Mouse (Mus musculus) thymus, adult 2 months (tissue): ENCODE data around the gene Wdr63. TPM values are rescaled to one million over a fixed set of nuclear protein-coding genes. Genes with fewer than 3 reads are reported as not detected.
"Not testable (repeated sequence)": the region's sequence is repeated elsewhere in the genome, so short reads cannot be mapped to it uniquely, and the experiment has no call there.

Experiments
- DNase-seq: peaks from one replicate; pipeline ENCODE4 v3.0.0; 2021
- H3K27ac ChIP-seq: fragments of 200-500 bp; 2 replicates; pipeline ENCODE4 v1.5.1; 2012; ENCODE audit warnings: low read length, control low read depth; ENCODE audit not compliant: control insufficient read depth, insufficient read depth
- H3K27me3 ChIP-seq: fragments of 200-500 bp; 2 replicates; pipeline ENCODE4 v1.6.1; 2012; ENCODE audit warnings: mild to moderate bottlenecking, low read length, moderate library complexity, mixed read lengths; ENCODE audit not compliant: control insufficient read depth, insufficient read depth
- H3K36me3 ChIP-seq: fragments of 200-500 bp; 2 replicates; pipeline ENCODE4 v1.6.1; 2012; ENCODE audit warnings: mild to moderate bottlenecking, low read length, moderate library complexity; ENCODE audit not compliant: control insufficient read depth, insufficient read depth
- H3K4me1 ChIP-seq: fragments of 200-500 bp; replicated peaks from 2 replicates; pipeline ENCODE4 v1.6.1; 2012; ENCODE audit warnings: low read length; ENCODE audit not compliant: control insufficient read depth, insufficient read depth
- H3K4me3 ChIP-seq: fragments of 200-500 bp; 2 replicates; pipeline ENCODE4 v1.5.1; 2012; ENCODE audit warnings: mild to moderate bottlenecking, low read length, control low read depth, moderate library complexity; ENCODE audit not compliant: control insufficient read depth, insufficient read depth
- CTCF ChIP-seq: fragments of 200-500 bp; IDR thresholded peaks from 2 replicates; pipeline ENCODE4 v1.5.1; 2012; ENCODE audit warnings: mild to moderate bottlenecking, control low read depth, low read length, moderate library complexity, borderline replicate concordance; ENCODE audit not compliant: control insufficient read depth, poor library complexity, insufficient read depth; ENCODE audit errors: extremely low read depth
- POLR2A ChIP-seq: fragments of 200-500 bp; IDR thresholded peaks from 2 replicates; pipeline ENCODE4 v1.6.1; 2012; ENCODE audit warnings: mild to moderate bottlenecking, low read length, control low read depth, moderate library complexity; ENCODE audit not compliant: control insufficient read depth, poor library complexity, insufficient read depth; ENCODE audit errors: extremely low read depth
- WGBS: fragments of 180-500 bp; shearing (Covaris S2); methylation state at CpG from one replicate; pipeline ENCODE4 v1.1.7; 2018; 5-methylcytosine and 5-hydroxymethylcytosine counted together
- polyA plus RNA-seq: library from polyadenylated mRNA; depleted of rRNA; stranded (reverse); fragments of >200 nt; gene quantifications from 2 replicates; pipeline ENCODE4 v1.2.3, GENCODE M21; 2012

Wdr63 gene
- polyA plus RNA-seq, 1 experiment, result 0.03 TPM

DNA sequence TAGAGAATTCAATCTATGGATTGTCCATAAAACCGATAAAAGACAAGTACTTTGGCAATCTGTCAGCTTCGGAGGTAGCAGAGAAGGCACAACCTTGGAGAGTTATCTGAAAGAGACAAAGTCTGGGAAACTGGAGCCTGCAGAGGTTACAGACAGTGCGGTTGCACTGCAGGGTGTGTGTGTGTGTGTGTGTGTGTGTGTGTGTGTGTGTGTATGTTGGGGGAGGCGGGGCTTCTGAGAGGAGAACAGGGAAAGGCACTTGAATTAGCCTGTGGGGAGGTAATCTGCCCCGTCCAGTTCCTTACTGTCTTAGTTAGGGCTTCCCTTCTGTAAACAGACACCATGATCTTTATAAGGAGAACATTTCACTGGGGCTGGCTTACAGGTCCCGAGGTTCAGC lies 100.1 kb downstream of the Wdr63 start:
- TF ChIP-seq CTCF, result no peak
- no peak for TF ChIP-seq POLR2A
- peaks cover 3% of the 10 kb centered on the region; the same call in 1 of the 2 replicates for H3K36me3 ChIP-seq
- no peak overlapping the region for H3K27ac ChIP-seq
- WGBS, result 96% methylated on average over 6 of the region's 6 CpGs
- no peak for DNase-seq
- no peaks in the 10 kb centered on the region for H3K4me1 ChIP-seq
- H3K4me3 ChIP-seq, result no peak overlapping the region
- H3K27me3 ChIP-seq, result no peaks in the 10 kb centered on the region

DNA sequence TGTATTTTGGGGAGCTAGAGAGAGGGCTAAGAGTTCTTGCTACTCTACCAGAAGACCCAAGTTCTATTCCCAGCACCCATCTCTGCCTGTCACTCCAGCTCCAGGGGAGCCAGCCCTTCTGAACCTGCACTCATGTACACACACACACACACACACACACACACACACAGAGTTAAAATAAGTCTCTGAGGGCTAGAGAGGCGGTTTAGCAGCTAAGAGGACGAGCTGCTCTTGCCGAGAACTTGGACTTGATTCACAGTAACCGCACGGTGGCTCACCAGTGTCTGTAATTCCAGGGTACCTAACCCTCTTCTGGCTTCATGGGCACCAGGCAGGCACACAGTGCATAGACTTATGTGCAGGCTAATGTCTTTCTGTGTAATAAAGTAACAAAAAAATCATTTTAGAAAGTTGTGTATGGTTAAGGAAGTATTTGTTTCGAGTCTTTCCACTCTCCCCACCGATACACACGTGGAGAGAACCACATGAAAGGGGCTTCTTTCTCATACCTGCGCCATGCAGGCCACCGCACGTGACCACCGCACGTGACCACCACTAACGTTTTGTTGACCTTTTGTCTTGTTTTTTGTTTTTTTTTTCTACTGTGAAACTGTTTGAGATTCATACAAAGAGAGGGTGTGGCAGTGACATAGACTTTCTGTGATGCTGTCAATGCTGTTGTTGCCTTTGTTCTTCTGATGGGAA lies 103.4 kb downstream of the Wdr63 start:
- TF ChIP-seq POLR2A (no peak), CTCF (no peak)
- no peaks in the 10 kb centered on the region for H3K4me1 ChIP-seq
- no peak overlapping the region for H3K4me3 ChIP-seq
- no peak for DNase-seq
- peaks cover 15% of the 10 kb centered on the region; the same call in 1 of the 2 replicates for H3K36me3 ChIP-seq
- H3K27ac ChIP-seq, result no peak overlapping the region
- 86% methylated on average over 14 of the region's 14 CpGs for WGBS
- no peaks in the 10 kb centered on the region for H3K27me3 ChIP-seq

DNA sequence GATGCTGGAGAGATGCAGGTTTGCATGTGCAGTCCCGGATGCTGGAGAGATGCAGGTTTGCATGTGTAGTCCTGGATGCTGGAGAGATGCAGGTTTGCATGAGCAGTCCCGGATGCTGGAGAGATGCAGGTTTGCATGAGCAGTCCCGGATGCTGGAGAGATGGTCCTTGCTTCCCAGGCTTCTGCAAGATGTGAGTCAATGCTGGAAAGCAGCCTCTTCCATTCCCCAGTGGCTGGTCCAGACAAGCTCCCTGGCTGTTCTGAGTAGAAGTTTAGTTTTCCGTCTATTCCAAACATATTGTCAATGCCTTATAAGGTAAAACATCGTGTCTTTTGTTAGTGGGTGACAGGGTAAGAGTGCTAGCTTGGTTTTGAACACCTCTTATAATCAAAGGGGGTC lies 111.4 kb downstream of the Wdr63 start:
- H3K27ac ChIP-seq, H3K4me3 ChIP-seq, H3K36me3 ChIP-seq, H3K4me1 ChIP-seq, H3K27me3 ChIP-seq, DNase-seq: not testable (repeated sequence)
- WGBS, result 95% methylated on average over 5 of the region's 5 CpGs

DNA sequence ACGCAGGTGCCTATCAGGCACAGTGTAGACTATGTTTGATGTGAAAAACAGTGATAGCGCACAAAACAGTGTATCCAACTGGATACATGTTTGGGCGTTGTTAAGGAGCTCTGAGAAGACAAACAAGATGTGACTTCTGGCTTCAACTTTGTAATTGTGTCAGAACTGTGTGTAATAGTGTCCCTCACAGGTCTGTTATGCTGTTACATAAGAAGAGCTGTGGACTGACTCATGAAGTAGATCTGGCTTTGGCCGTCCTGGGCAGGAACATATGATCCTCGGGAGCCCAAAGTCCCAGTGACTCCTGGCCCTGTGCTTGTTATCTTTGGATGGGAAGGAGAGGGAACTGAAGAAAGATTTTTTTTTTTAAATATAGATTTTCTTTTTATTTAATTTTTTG lies 112.4 kb downstream of the Wdr63 start:
- DNase-seq, result no peak
- no peak overlapping the region for H3K27ac ChIP-seq
- 92% methylated on average over 5 of the region's 5 CpGs for WGBS
- TF ChIP-seq CTCF (no peak), POLR2A (no peak)
- H3K36me3 ChIP-seq, result no peaks in the 10 kb centered on the region
- no peaks in the 10 kb centered on the region for H3K27me3 ChIP-seq
- H3K4me3 ChIP-seq, result no peak overlapping the region
- peaks cover 8% of the 10 kb centered on the region for H3K4me1 ChIP-seq

DNA sequence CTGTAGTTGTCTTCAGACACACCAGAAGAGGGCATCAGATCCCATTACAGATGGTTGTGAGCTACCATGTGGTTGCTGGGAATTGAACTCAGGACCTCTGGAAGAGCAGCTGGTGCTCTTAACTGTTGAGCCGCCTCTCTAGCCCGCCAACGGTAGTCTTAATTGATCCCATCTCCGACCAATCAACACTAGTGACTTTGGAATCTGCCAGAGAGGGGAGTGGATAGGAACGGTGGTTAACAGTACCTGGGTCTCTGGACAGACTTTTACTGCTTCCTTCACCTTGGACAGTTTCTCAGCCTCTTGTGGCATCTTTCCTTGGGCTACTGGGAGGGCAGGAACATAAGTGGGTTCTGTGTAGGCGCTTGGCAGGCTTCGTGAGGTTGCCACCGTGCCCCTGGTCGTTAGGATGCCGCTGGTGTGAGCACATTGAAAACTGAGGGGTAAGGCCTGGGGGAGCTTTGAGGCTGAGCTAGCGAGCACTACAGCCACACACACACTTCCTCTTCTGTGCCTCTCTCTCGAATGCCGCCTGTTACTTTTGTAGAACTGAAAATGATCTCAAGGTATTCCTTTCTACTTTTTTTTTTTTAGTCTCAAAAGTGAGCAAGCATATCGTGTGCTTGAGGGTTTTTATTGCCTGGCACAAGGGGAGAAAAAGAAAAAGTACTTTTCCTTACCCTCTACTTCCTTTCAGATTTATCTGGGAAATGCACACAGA lies 114.3 kb downstream of the Wdr63 start:
- H3K27me3 ChIP-seq, result no peaks in the 10 kb centered on the region; the same call in 1 of the 2 replicates
- H3K36me3 ChIP-seq, result no peaks in the 10 kb centered on the region
- DNase-seq, result no peak
- H3K27ac ChIP-seq, result no peak overlapping the region
- 36% methylated on average over 14 of the region's 14 CpGs for WGBS
- H3K4me1 ChIP-seq, result peaks cover 19% of the 10 kb centered on the region
- H3K4me3 ChIP-seq, result no peak overlapping the region
- TF ChIP-seq CTCF, result no peak
- TF ChIP-seq POLR2A, result no peak

DNA sequence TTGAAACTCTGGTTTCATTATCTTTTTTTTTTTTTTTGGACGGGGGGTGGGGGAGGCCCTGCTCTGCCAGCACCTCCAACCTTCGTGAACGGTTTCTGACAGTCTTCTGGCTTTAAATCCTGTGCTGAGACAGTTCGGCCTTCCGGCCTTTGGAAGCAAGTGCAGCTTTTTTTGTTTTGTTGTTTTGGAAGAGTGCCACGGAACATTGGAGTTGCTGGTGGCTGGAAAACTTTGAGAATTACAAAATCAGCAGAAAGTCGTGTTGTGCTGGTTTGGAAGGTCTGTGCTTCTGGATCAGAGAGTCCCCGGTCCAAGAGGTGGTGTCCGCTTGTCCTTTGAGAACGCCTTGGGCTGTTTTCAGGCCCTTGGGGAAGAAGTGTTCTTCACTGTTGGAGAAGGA lies 115.1 kb downstream of the Wdr63 start:
- Histone ChIP-seq H3K27me3 (no peaks in the 10 kb centered on the region; the same call in 1 of the 2 replicates), H3K4me3 (no peak overlapping the region), H3K4me1 (peaks cover 22% of the 10 kb centered on the region), H3K36me3 (no peaks in the 10 kb centered on the region), H3K27ac (no peak overlapping the region)
- no peak for DNase-seq
- TF ChIP-seq POLR2A (no peak), CTCF (no peak)
- 90% methylated on average over 10 of the region's 10 CpGs for WGBS
